Mouse (Mus musculus): ENCODE measurements at regions not wholly inside any gene's neighbourhood (a gene's known extent, or its start where the extent isn't known, plus 50 kb on each side); places are given as distances from the start of the nearest gene placed in this dataset.

- DNase-seq (ENCODE audit: low spot score in 2 of 2), result no peak
- Histone ChIP-seq H3K27ac (no peak overlapping the region), H3K4me3 (no peak overlapping the region)
- no peak for TF ChIP-seq CTCF (conservative IDR thresholded peaks at IDR 0.05)
Measured at GRCm38 (mm10) chr3:154430856-154431255, 100.4 kb upstream of the Lhx8 start.

- Histone ChIP-seq H3K27ac (no peak overlapping the region), H3K4me3 (no peak overlapping the region)
- TF ChIP-seq CTCF (conservative IDR thresholded peaks at IDR 0.05), result no peak
- DNase-seq (ENCODE audit: low spot score in 2 of 2), result no peak
Measured at GRCm38 (mm10) chr3:154429666-154430065, 99.2 kb upstream of the Lhx8 start.

GRCm38 (mm10) chr3:154424589-154424988 is 94.1 kb upstream of the Lhx8 start:
- Histone ChIP-seq H3K4me3 (no peak overlapping the region), H3K27ac (no peak overlapping the region)
- DNase-seq (ENCODE audit: low spot score in 2 of 2), result no peak
- TF ChIP-seq CTCF (conservative IDR thresholded peaks at IDR 0.05), result no peak

- no peak for DNase-seq (ENCODE audit: low spot score in 2 of 2)
- Histone ChIP-seq H3K27ac (no peak overlapping the region), H3K4me3 (no peak overlapping the region)
- TF ChIP-seq CTCF (conservative IDR thresholded peaks at IDR 0.05), result no peak
Measured at GRCm38 (mm10) chr3:154421461-154421950, 91.0 kb upstream of the Lhx8 start.

GRCm38 (mm10) chr3:154418177-154418832 is 87.8 kb upstream of the Lhx8 start:
- TF ChIP-seq CTCF (conservative IDR thresholded peaks at IDR 0.05), result no peak
- H3K4me3 ChIP-seq, result no peak overlapping the region
- DNase-seq (ENCODE audit: low spot score in 2 of 2), result no peak
- H3K27ac ChIP-seq, result no peak overlapping the region

GRCm38 (mm10) chr3:154414358-154414757 is 83.9 kb upstream of the Lhx8 start:
- Histone ChIP-seq H3K27ac (no peak overlapping the region), H3K4me3 (no peak overlapping the region)
- no peak for DNase-seq (ENCODE audit: low spot score in 2 of 2)
- TF ChIP-seq CTCF (conservative IDR thresholded peaks at IDR 0.05), result no peak

GRCm38 (mm10) chr3:154410292-154410691 is 79.8 kb upstream of the Lhx8 start:
- no peak for DNase-seq (ENCODE audit: low spot score in 2 of 2)
- Histone ChIP-seq H3K27ac (no peak overlapping the region), H3K4me3 (no peak overlapping the region)
- TF ChIP-seq CTCF (conservative IDR thresholded peaks at IDR 0.05), result no peak

- no peak for DNase-seq (ENCODE audit: low spot score in 2 of 2)
- no peak for TF ChIP-seq CTCF (conservative IDR thresholded peaks at IDR 0.05)
- H3K27ac ChIP-seq, result no peak overlapping the region
- H3K4me3 ChIP-seq, result no peak overlapping the region
Measured at GRCm38 (mm10) chr3:154402081-154402480, 71.6 kb upstream of the Lhx8 start.

GRCm38 (mm10) chr3:154393626-154394025 is 63.2 kb upstream of the Lhx8 start:
- no peak overlapping the region for H3K27ac ChIP-seq
- TF ChIP-seq CTCF (conservative IDR thresholded peaks at IDR 0.05), result no peak
- no peak for DNase-seq (ENCODE audit: low spot score in 2 of 2)
- no peak overlapping the region for H3K4me3 ChIP-seq

GRCm38 (mm10) chr3:154391629-154392028 is 61.2 kb upstream of the Lhx8 start:
- no peak for TF ChIP-seq CTCF (conservative IDR thresholded peaks at IDR 0.05)

GRCm38 (mm10) chr3:154388656-154389055 is 58.2 kb upstream of the Lhx8 start:
- DNase-seq (ENCODE audit: low spot score in 2 of 2), result no peak
- Histone ChIP-seq H3K27ac (no peak overlapping the region), H3K4me3 (no peak overlapping the region)
- no peak for TF ChIP-seq CTCF (conservative IDR thresholded peaks at IDR 0.05)

More at GRCm38 (mm10) chr3:154391629-154392028, 61.2 kb upstream of the Lhx8 start:
- Histone ChIP-seq H3K27ac (no peak overlapping the region), H3K4me3 (no peak overlapping the region)
- no peak for DNase-seq (ENCODE audit: low spot score in 2 of 2)

GRCm38 (mm10) chr3:154387271-154387670 is 56.8 kb upstream of the Lhx8 start:
- H3K4me3 ChIP-seq, result no peak overlapping the region

GRCm38 (mm10) chr3:154385831-154386312 is 55.4 kb upstream of the Lhx8 start:
- H3K4me3 ChIP-seq, result no peak overlapping the region
- no peak overlapping the region for H3K27ac ChIP-seq
- TF ChIP-seq CTCF (conservative IDR thresholded peaks at IDR 0.05), result no peak

More at GRCm38 (mm10) chr3:154387271-154387670, 56.8 kb upstream of the Lhx8 start:
- DNase-seq (ENCODE audit: low spot score in 2 of 2), result no peak
- no peak overlapping the region for H3K27ac ChIP-seq
- TF ChIP-seq CTCF (conservative IDR thresholded peaks at IDR 0.05), result no peak

GRCm38 (mm10) chr3:154382811-154383210 is 52.4 kb upstream of the Lhx8 start:
- no peak for TF ChIP-seq CTCF (conservative IDR thresholded peaks at IDR 0.05)
- Histone ChIP-seq H3K27ac (no peak overlapping the region), H3K4me3 (no peak overlapping the region)
- DNase-seq (ENCODE audit: low spot score in 2 of 2), result no peak

More at GRCm38 (mm10) chr3:154385831-154386312, 55.4 kb upstream of the Lhx8 start:
- no peak for DNase-seq (ENCODE audit: low spot score in 2 of 2)
